Mouse (Mus musculus) myocyte (in vitro differentiated cells): Measurements from ENCODE around the gene Slit3. TPM values are rescaled to one million over a fixed set of nuclear protein-coding genes. Genes with fewer than 3 reads are reported as not detected.

ENCODE experiments used
- H3K27me3 ChIP-seq: one replicate; pipeline ENCODE4 v1.6.1; 2011; ENCODE audit not compliant: control insufficient read depth, insufficient read depth, insufficient read length
- H3K36me3 ChIP-seq: one replicate; pipeline ENCODE4 v1.6.1; 2011; ENCODE audit not compliant: control insufficient read depth, insufficient read depth
- H3K4me2 ChIP-seq: one replicate; pipeline ENCODE4 v1.6.1; 2011; ENCODE audit warnings: low read depth, control low read depth
- H3K4me3 ChIP-seq: one replicate; pipeline ENCODE4 v1.5.1; 2011; ENCODE audit warnings: mild to moderate bottlenecking, control low read depth, moderate library complexity
- H3K79me2 ChIP-seq: one replicate; pipeline ENCODE4 v1.6.1; 2011; ENCODE audit not compliant: control insufficient read depth, insufficient read depth
- H3ac ChIP-seq: one replicate; pipeline ENCODE4 v1.6.1; 2011; ENCODE audit not compliant: control insufficient read depth, insufficient read length
- CEBPB ChIP-seq: IDR thresholded peaks from 2 replicates; pipeline ENCODE4 v1.6.1; 2011; ENCODE audit warnings: mild to moderate bottlenecking, moderate library complexity; ENCODE audit not compliant: poor library complexity, insufficient read depth, severe bottlenecking
- E2F4 ChIP-seq: IDR thresholded peaks from one replicate; pipeline ENCODE4 v1.6.1; 2011; ENCODE audit warnings: mild to moderate bottlenecking, control low read depth, moderate library complexity; ENCODE audit not compliant: insufficient read depth
- MAX ChIP-seq: IDR thresholded peaks from one replicate; pipeline ENCODE4 v1.6.1; 2011; ENCODE audit warnings: low read depth, mild to moderate bottlenecking, control low read depth
- MYOD1 ChIP-seq, 3 experiments: IDR thresholded peaks; one replicate each; pipeline ENCODE4 v1.6.1; 2011; ENCODE audit warnings: control low read depth in 2 of 3, low read depth in 2 of 3, mild to moderate bottlenecking in 2 of 3, moderate library complexity in 1 of 3; ENCODE audit not compliant: insufficient read length in 2 of 3, control insufficient read depth in 1 of 3
- MYOG ChIP-seq, 3 experiments: IDR thresholded peaks; one replicate each; pipeline ENCODE4 v1.6.1; 2011; ENCODE audit warnings: control low read depth in 2 of 3, low read depth in 2 of 3, mild to moderate bottlenecking in 2 of 3; ENCODE audit not compliant: insufficient read length in 2 of 3, control insufficient read depth in 1 of 3, insufficient read depth in 1 of 3
- POLR2A ChIP-seq: IDR thresholded peaks from one replicate; pipeline ENCODE4 v1.6.1; 2011; ENCODE audit warnings: low read depth, mild to moderate bottlenecking, control low read depth, moderate library complexity; ENCODE audit not compliant: insufficient read length
- POLR2AphosphoS2 ChIP-seq: IDR thresholded peaks from one replicate; pipeline ENCODE4 v1.6.1; 2011; ENCODE audit warnings: low read depth, control low read depth; ENCODE audit not compliant: insufficient read length
- REST ChIP-seq: IDR thresholded peaks from one replicate; pipeline ENCODE4 v1.6.1; 2011; ENCODE audit warnings: mild to moderate bottlenecking, control low read depth, moderate library complexity; ENCODE audit not compliant: insufficient read depth, insufficient read length
- SRF ChIP-seq: IDR thresholded peaks from one replicate; pipeline ENCODE4 v1.6.1; 2011; ENCODE audit warnings: low read depth; ENCODE audit not compliant: control insufficient read depth, insufficient read length
- TCF12 ChIP-seq: IDR thresholded peaks from one replicate; pipeline ENCODE4 v1.6.1; 2011; ENCODE audit warnings: mild to moderate bottlenecking, control low read depth; ENCODE audit not compliant: poor library complexity, insufficient read depth, severe bottlenecking
- TCF3 ChIP-seq: IDR thresholded peaks from one replicate; pipeline ENCODE4 v1.6.1; 2011; ENCODE audit warnings: low read depth, control low read depth; ENCODE audit not compliant: insufficient read length
- USF1 ChIP-seq: IDR thresholded peaks from one replicate; pipeline ENCODE4 v1.6.1; 2011; ENCODE audit warnings: low read depth, mild to moderate bottlenecking, control low read depth, moderate library complexity
- polyA plus RNA-seq: library from polyadenylated mRNA; unstranded; fragments of >200 nt; fragmentation: generic; extraction: Trizol; gene quantifications from one replicate; pipeline ENCODE4 v1.2.1, GENCODE M21; 2012; ENCODE audit warnings: missing spikeins

Gene Slit3
- polyA plus RNA-seq: not detected

DNA sequence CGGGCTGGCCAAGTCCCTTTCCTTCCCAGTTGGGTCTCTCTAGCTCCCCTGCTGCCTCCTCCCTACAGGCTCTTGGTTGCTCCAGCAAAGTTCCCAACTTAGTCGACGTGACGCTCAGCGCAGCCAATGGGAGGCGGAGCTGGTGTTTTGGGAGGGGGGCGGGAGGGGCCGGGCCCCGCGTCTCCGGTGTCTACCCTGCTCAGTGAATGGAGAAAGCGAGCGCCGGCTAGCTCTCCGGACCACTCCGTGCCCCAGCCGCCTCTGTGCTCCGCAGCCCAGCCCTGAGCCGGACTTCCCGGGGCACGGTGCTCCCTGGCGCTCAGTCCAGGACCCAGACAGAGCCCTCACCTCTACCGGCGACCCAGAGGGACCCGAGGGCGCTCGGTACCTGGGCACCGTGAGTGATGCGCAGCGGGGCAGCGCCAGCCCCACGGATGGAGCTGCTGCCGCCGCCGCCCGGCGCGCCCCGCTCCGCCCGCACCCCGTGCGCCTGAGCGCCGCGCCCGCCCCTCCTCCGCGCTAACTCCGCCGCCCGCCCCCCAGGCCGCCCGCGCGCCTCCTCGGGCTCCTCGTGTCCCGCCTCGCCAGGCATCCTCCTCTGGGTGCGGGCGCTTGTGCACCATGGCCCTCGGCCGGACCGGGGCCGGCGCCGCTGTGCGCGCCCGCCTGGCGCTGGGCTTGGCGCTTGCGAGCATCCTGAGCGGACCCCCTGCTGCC, at the start of gene Slit3:
Gene Slit3, plus strand, starts transcription at position 331 of the 717 bp plus-strand sequence.
- H3K4me2 ChIP-seq: no peak within 1 kb of the TSS
- TF ChIP-seq SRF (no peak), POLR2A (no peak), TCF12 (no peak), POLR2AphosphoS2 (no peak), MYOD1 (IDR thresholded peaks at IDR 0.05; ENCODE audit: control insufficient read depth in 1 of 3, insufficient read length in 2 of 3, low read depth in 2 of 3) (no peak), MAX (no peak), CEBPB (no peak), USF1 (no peak), REST (no peak), E2F4 (no peak), TCF3 (no peak), MYOG (IDR thresholded peaks at IDR 0.05; ENCODE audit: control insufficient read depth in 1 of 3, insufficient read depth in 1 of 3, insufficient read length in 2 of 3, low read depth in 2 of 3) (no peak)
- H3K4me3 ChIP-seq: no peak within 1 kb of the TSS
- peaks cover 6% of the 10 kb centered on the region for H3K27me3 ChIP-seq
- no peak within 1 kb of the TSS for H3ac ChIP-seq
- no peaks in the 10 kb centered on the region for H3K79me2 ChIP-seq
- no peaks in the 10 kb centered on the region for H3K36me3 ChIP-seq

DNA sequence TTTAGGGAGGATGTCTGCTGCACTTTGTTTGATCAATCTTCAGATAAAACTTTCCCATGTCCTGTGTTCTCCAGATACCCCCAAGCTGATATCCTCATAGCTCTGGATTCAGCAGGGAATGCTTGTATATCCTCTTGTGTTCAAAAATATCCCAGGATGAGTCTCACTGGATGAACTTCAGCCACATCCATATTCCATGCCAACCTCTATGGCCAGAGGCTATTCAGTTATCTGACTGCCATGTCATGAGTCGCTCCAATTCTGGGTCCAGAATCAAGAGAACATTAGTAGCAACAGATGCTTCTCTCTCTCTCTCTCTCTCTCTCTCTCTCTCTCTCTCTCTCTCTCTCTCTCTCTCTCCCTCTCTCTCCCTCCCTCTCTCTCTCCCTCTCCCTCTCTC, 49.6 kb upstream of the Slit3 start:
- Histone ChIP-seq H3K79me2 (no peaks in the 10 kb centered on the region), H3K27me3 (no peaks in the 10 kb centered on the region), H3K4me3 (no peak overlapping the region), H3K4me2 (no peak overlapping the region), H3K36me3 (no peaks in the 10 kb centered on the region), H3ac (no peak overlapping the region)
- TF ChIP-seq USF1: no peak
- no peak for TF ChIP-seq SRF
- no peak for TF ChIP-seq E2F4
- no peak for TF ChIP-seq MAX
- TF ChIP-seq CEBPB: no peak
- no peak for TF ChIP-seq TCF3
- TF ChIP-seq REST: no peak
- no peak for TF ChIP-seq MYOD1 (IDR thresholded peaks at IDR 0.05; ENCODE audit: control insufficient read depth in 1 of 3, insufficient read length in 2 of 3, low read depth in 2 of 3)
- no peak for TF ChIP-seq TCF12
- TF ChIP-seq POLR2AphosphoS2: no peak
- TF ChIP-seq POLR2A: no peak
- TF ChIP-seq MYOG (IDR thresholded peaks at IDR 0.05; ENCODE audit: control insufficient read depth in 1 of 3, insufficient read depth in 1 of 3, insufficient read length in 2 of 3, low read depth in 2 of 3): no peak

DNA sequence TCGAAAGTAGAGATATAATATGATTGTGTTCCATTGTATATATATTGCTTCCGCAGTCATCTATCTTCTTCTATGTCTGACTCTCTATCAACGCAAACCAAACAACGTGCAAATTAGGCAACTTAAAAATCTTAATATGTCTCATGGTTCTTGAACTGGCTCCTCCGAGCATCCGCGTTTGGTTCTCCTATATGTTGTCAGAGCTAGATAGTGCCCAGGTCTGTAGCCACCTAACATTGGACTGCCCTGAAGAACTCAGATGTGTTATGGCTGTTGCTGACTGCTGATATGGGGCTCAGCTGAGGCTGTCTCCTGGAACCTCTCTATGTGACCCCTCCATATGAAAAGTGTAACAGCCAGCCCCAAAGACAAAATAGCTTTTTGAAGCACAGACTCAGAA, 45.6 kb upstream of the Slit3 start:
- Histone ChIP-seq H3ac (no peak overlapping the region), H3K4me3 (no peak overlapping the region), H3K4me2 (no peak overlapping the region), H3K27me3 (no peaks in the 10 kb centered on the region), H3K79me2 (no peaks in the 10 kb centered on the region), H3K36me3 (no peaks in the 10 kb centered on the region)
- TF ChIP-seq CEBPB (no peak), MYOD1 (IDR thresholded peaks at IDR 0.05; ENCODE audit: control insufficient read depth in 1 of 3, insufficient read length in 2 of 3, low read depth in 2 of 3) (no peak), E2F4 (no peak), TCF3 (no peak), REST (no peak), USF1 (no peak), POLR2A (no peak), POLR2AphosphoS2 (no peak), MAX (no peak), TCF12 (no peak), MYOG (IDR thresholded peaks at IDR 0.05; ENCODE audit: control insufficient read depth in 1 of 3, insufficient read depth in 1 of 3, insufficient read length in 2 of 3, low read depth in 2 of 3) (no peak), SRF (no peak)

DNA sequence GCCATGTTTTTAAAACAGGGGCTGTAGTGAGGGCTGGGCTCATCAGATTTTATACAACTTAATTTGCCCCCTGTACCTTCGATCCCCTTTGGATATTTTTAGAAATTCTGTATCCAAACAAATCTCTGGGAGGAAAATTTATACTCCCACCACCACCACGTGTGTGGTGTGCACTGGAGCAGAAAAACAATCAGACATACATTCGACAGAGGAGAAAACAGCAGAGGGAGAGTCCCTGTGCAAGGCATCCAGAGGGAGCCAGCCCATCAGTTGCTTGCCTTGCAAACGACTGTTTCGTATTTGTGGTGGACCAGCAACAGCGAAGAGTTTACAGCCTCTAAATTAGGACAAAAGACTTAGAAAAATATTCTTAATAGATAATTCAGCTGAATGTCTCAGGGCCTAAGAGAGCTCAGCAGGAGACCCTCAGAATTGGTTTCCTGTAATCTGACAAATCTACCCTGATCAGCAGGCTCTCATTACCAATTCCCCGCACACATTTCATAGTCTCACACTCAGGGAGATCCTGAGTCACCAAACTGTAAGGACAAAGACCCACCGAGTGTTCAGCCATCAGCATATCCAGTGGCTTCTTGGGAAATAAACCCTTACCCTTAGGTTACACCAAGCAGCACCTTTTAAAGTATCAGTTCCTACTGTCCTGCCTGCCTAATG, 40.4 kb upstream of the Slit3 start:
- Histone ChIP-seq H3ac (no peak overlapping the region), H3K4me3 (no peak overlapping the region), H3K4me2 (no peak overlapping the region), H3K79me2 (no peaks in the 10 kb centered on the region), H3K27me3 (no peaks in the 10 kb centered on the region), H3K36me3 (no peaks in the 10 kb centered on the region)
- TF ChIP-seq E2F4 (no peak), MYOD1 (IDR thresholded peaks at IDR 0.05; ENCODE audit: control insufficient read depth in 1 of 3, insufficient read length in 2 of 3, low read depth in 2 of 3) (no peak), MAX (no peak), TCF12 (no peak), REST (no peak), USF1 (no peak), MYOG (IDR thresholded peaks at IDR 0.05; ENCODE audit: control insufficient read depth in 1 of 3, insufficient read depth in 1 of 3, insufficient read length in 2 of 3, low read depth in 2 of 3) (no peak), POLR2A (no peak)
